Mouse (Mus musculus): ENCODE data around the gene Lca5. TPM values are rescaled to one million over a fixed set of nuclear protein-coding genes. Genes with fewer than 3 reads are reported as not detected.

Gene Lca5
- polyA plus RNA-seq, 1 experiment from 2014 or later: 10.9 TPM

- no peak overlapping the region for H3K4me2 ChIP-seq (ENCODE audit: low read depth, low read length)
These were observed 90.3 kb downstream of the Lca5 start for GRCm38 (mm10) chr9:83350613-83351012.

GRCm38 (mm10) chr9:83349905-83350304, 91.0 kb downstream of the Lca5 start:
- Histone ChIP-seq H3K27ac (ENCODE audit: low read length) (peak overlapping the region; percentile 83), H3K4me2 (ENCODE audit: low read depth, low read length) (no peak overlapping the region), H3K9ac (ENCODE audit: low read length) (peak overlapping the region; percentile 28), H3K4me1 (ENCODE audit: control insufficient read depth, insufficient read depth, low read length) (peaks cover 21% of the 10 kb centered on the region), H3K27me3 (ENCODE audit: control insufficient read depth, insufficient read depth, low read length) (no peaks in the 10 kb centered on the region), H3K36me3 (ENCODE audit: control insufficient read depth, insufficient read depth, low read length) (no peaks in the 10 kb centered on the region), H3K9me3 (replicated peaks; ENCODE audit: control insufficient read depth, low read length) (no peaks in the 10 kb centered on the region), H3K4me3 (replicated peaks; ENCODE audit: low read length) (no peak overlapping the region)
- ATAC-seq (ENCODE audit: insufficient read depth, low FRiP score): peak; percentile 31; the same call in 1 of the 2 replicates
- 5% methylated on average over 1 of the region's 1 CpGs for WGBS

More at GRCm38 (mm10) chr9:83350613-83351012, 90.3 kb downstream of the Lca5 start:
- Histone ChIP-seq H3K9ac (ENCODE audit: low read length) (no peak overlapping the region), H3K27me3 (ENCODE audit: control insufficient read depth, insufficient read depth, low read length) (no peaks in the 10 kb centered on the region), H3K9me3 (replicated peaks; ENCODE audit: control insufficient read depth, low read length) (no peaks in the 10 kb centered on the region), H3K27ac (ENCODE audit: low read length) (peak overlapping the region; percentile 83), H3K4me3 (replicated peaks; ENCODE audit: low read length) (no peak overlapping the region), H3K36me3 (ENCODE audit: control insufficient read depth, insufficient read depth, low read length) (no peaks in the 10 kb centered on the region), H3K4me1 (ENCODE audit: control insufficient read depth, insufficient read depth, low read length) (peaks cover 21% of the 10 kb centered on the region)
- ATAC-seq (ENCODE audit: insufficient read depth, low FRiP score): peak; percentile 61; the same call in 1 of the 2 replicates
- 14% methylated on average over 5 of the region's 5 CpGs for WGBS

- H3K4me1 ChIP-seq (ENCODE audit: control insufficient read depth, insufficient read depth, low read length): peaks cover 21% of the 10 kb centered on the region
- no peaks in the 10 kb centered on the region for H3K9me3 ChIP-seq (replicated peaks; ENCODE audit: control insufficient read depth, low read length)
- H3K27ac ChIP-seq (ENCODE audit: low read length): peak overlapping the region; percentile 83
- no peak overlapping the region for H3K4me3 ChIP-seq (replicated peaks; ENCODE audit: low read length)
- H3K36me3 ChIP-seq (ENCODE audit: control insufficient read depth, insufficient read depth, low read length): no peaks in the 10 kb centered on the region
- 0 out of 2 replicates have a peak overlapping the region, but pooled peaks have one; percentile 7 for H3K4me2 ChIP-seq (ENCODE audit: low read depth, low read length)
- WGBS: 14% methylated on average over 3 of the region's 3 CpGs
- H3K9ac ChIP-seq (ENCODE audit: low read length): no peak overlapping the region
- ATAC-seq (ENCODE audit: insufficient read depth, low FRiP score): peak; percentile 75
- no peaks in the 10 kb centered on the region for H3K27me3 ChIP-seq (ENCODE audit: control insufficient read depth, insufficient read depth, low read length)
These were observed 91.4 kb downstream of the Lca5 start for GRCm38 (mm10) chr9:83349504-83349903.

GRCm38 (mm10) chr9:83347521-83347920, 93.4 kb downstream of the Lca5 start:
- WGBS: 90% methylated on average over 5 of the region's 5 CpGs
- no peaks in the 10 kb centered on the region for H3K36me3 ChIP-seq (ENCODE audit: control insufficient read depth, insufficient read depth, low read length)
- no peaks in the 10 kb centered on the region for H3K9me3 ChIP-seq (replicated peaks; ENCODE audit: control insufficient read depth, low read length)
- H3K4me3 ChIP-seq (replicated peaks; ENCODE audit: low read length): no peak overlapping the region
- peaks cover 21% of the 10 kb centered on the region for H3K4me1 ChIP-seq (ENCODE audit: control insufficient read depth, insufficient read depth, low read length)
- H3K27me3 ChIP-seq (ENCODE audit: control insufficient read depth, insufficient read depth, low read length): no peaks in the 10 kb centered on the region
- H3K4me2 ChIP-seq (ENCODE audit: low read depth, low read length): no peak overlapping the region
- no peak for ATAC-seq (ENCODE audit: insufficient read depth, low FRiP score)
- no peak overlapping the region for H3K9ac ChIP-seq (ENCODE audit: low read length)
- no peak overlapping the region for H3K27ac ChIP-seq (ENCODE audit: low read length)

GRCm38 (mm10) chr9:83342491-83343370, 98.2 kb downstream of the Lca5 start:
- Histone ChIP-seq H3K4me3 (replicated peaks; ENCODE audit: low read length) (no peak overlapping the region), H3K27ac (ENCODE audit: low read length) (no peak overlapping the region), H3K4me2 (ENCODE audit: low read depth, low read length) (no peak overlapping the region), H3K4me1 (ENCODE audit: control insufficient read depth, insufficient read depth, low read length) (no peaks in the 10 kb centered on the region), H3K9ac (ENCODE audit: low read length) (no peak overlapping the region), H3K27me3 (ENCODE audit: control insufficient read depth, insufficient read depth, low read length) (no peaks in the 10 kb centered on the region), H3K9me3 (replicated peaks; ENCODE audit: control insufficient read depth, low read length) (no peaks in the 10 kb centered on the region), H3K36me3 (ENCODE audit: control insufficient read depth, insufficient read depth, low read length) (no peaks in the 10 kb centered on the region)
- ATAC-seq (ENCODE audit: insufficient read depth, low FRiP score): no peak
- 77% methylated on average over 7 of the region's 7 CpGs for WGBS

Other genes starting within 250 kb of the Lca5 start
- gene Sh3bgrl2, start 107.2 kb upstream of the Lca5 start, polyA plus RNA-seq (2015; fragmentation: Nextera tagmentation; extraction: Ambion mirVana): 33.2 and 49.8 TPM in 2 replicates

All from stomach, embryonic 16.5 days (tissue).